Mouse (Mus musculus): ENCODE measurements around the gene Far1. TPM values are rescaled to one million over a fixed set of nuclear protein-coding genes. Genes with fewer than 3 reads are reported as not detected.

Gene Far1
- polyA plus RNA-seq, 1 experiment from 2014 or later: 84.2 TPM

DNA sequence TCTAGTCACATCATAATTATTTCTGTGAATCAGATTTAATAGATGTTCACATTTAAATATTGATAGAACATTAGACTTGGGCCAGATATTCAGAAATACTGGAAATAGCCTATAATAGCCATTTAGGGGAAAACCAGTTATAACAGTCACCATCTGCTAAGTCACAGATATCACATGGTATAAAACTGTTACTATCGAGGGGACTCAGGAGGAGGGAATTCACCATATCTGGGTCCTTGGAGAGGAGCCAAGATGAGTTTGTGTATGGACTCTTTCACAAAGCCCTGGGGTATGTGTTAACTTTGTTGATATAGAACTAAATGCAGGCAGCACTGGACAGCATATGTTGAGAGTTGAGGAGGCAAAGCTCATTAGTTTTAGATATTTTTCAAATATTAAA is 29.5 kb downstream of the Far1 start:
- no peaks in the 10 kb centered on the region for H3K9me3 ChIP-seq (ENCODE audit: control insufficient read depth, low read length)
- no peak for ATAC-seq (replicated peaks; ENCODE audit: low FRiP score)
- H3K9ac ChIP-seq (ENCODE audit: low read length): no peak overlapping the region
- H3K4me3 ChIP-seq (ENCODE audit: low read depth, low read length): no peak overlapping the region
- H3K36me3 ChIP-seq (ENCODE audit: control insufficient read depth, insufficient read depth, low read length): no peaks in the 10 kb centered on the region
- WGBS: 90% methylated on average over 1 of the region's 1 CpGs
- H3K4me1 ChIP-seq (replicated peaks; ENCODE audit: control insufficient read depth, insufficient read depth, low read length): no peaks in the 10 kb centered on the region
- H3K27me3 ChIP-seq (ENCODE audit: control insufficient read depth, insufficient read depth, low read length): no peaks in the 10 kb centered on the region
- H3K27ac ChIP-seq (ENCODE audit: low read depth, low read length): no peak overlapping the region
- H3K4me2 ChIP-seq (ENCODE audit: low read depth, low read length, severe bottlenecking): no peak overlapping the region
- no peak for DNase-seq (ENCODE audit: low spot score)

DNA sequence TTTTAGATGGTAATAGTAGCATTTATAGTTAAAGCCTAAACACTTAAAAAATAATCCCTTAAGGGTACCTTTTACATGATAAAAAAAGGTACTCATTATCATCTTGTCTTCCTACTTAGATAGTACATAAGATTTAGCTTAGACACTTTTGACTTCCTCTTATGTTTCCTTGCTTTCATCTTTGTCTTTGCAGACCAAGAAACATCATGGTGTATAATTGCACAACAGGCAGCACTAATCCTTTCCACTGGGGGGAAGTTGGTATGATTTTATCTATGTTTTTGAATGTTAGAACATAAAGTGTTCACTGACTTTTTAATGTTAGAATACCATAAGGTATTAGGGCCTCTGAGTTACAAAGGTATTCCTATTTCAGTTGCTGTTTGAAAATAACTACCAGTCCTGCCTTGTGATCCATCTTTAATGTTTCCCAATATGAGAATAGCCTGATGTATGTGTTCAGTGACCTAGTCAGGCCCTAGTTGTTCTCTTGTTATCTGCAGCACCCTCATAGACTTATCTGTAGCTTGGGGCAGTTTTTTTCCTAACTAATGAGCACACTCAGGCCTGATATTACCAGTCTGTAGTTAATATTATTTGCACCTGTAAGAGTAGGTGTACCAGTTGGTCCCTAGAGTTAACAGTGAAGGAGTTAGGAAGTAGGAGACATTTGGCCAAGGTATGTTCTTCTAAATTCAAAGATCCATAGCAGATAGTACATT is 38.3 kb downstream of the Far1 start:
- H3K9ac ChIP-seq (ENCODE audit: low read length): no peak overlapping the region
- H3K9me3 ChIP-seq (ENCODE audit: control insufficient read depth, low read length): no peaks in the 10 kb centered on the region
- DNase-seq (ENCODE audit: low spot score): no peak
- no peak overlapping the region for H3K4me3 ChIP-seq (ENCODE audit: low read depth, low read length)
- H3K4me1 ChIP-seq (replicated peaks; ENCODE audit: control insufficient read depth, insufficient read depth, low read length): no peaks in the 10 kb centered on the region
- no peaks in the 10 kb centered on the region for H3K36me3 ChIP-seq (ENCODE audit: control insufficient read depth, insufficient read depth, low read length)
- no peak for ATAC-seq (replicated peaks; ENCODE audit: low FRiP score)
- no peak overlapping the region for H3K27ac ChIP-seq (ENCODE audit: low read depth, low read length)
- H3K4me2 ChIP-seq (ENCODE audit: low read depth, low read length, severe bottlenecking): no peak overlapping the region
- no peaks in the 10 kb centered on the region for H3K27me3 ChIP-seq (ENCODE audit: control insufficient read depth, insufficient read depth, low read length)

DNA sequence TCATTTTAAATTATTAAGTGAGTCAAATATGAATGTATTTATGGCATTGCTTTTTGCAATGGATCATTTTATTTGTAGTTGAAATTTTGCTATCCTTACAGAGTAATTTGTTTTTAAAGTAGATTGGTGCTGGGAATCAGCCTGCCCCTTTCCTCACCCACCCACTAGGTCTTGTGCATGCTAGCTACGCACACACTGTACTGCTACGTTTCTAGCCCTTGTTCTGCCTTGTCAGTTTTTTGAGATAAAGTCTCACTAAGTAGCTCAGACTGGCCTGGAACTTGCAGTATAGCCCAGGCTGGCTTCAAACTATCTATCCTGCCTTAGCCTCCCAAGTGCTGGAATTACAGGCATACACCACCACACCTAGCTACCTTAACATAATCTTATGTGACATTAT is 38.9 kb downstream of the Far1 start:
- Histone ChIP-seq H3K4me2 (ENCODE audit: low read depth, low read length, severe bottlenecking) (no peak overlapping the region), H3K36me3 (ENCODE audit: control insufficient read depth, insufficient read depth, low read length) (no peaks in the 10 kb centered on the region), H3K27me3 (ENCODE audit: control insufficient read depth, insufficient read depth, low read length) (no peaks in the 10 kb centered on the region), H3K4me1 (replicated peaks; ENCODE audit: control insufficient read depth, insufficient read depth, low read length) (no peaks in the 10 kb centered on the region), H3K4me3 (ENCODE audit: low read depth, low read length) (no peak overlapping the region), H3K9me3 (ENCODE audit: control insufficient read depth, low read length) (no peaks in the 10 kb centered on the region), H3K9ac (ENCODE audit: low read length) (no peak overlapping the region), H3K27ac (ENCODE audit: low read depth, low read length) (no peak overlapping the region)
- DNase-seq (ENCODE audit: low spot score) (no peak), ATAC-seq (replicated peaks; ENCODE audit: low FRiP score) (no peak)
- 86% methylated on average over 2 of the region's 2 CpGs for WGBS

DNA sequence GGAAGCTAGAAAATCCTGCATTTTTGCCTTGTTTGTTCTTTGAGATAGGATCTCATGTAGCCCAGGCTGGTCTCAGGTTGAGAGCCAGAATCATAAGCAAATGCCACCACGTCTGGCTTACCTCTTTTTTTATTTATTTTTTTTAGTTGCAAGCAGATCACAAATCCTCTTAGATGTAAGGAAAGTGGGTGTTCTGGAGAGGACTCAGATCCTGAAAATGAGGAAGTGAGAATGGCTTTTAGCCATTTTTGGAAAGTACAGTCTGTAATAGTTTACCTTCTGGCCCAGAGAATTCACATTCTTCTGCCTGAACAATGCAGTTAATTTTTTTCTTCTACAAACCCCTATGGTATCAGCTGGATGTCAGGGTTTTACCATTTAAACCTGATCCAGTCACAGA is 42.5 kb downstream of the Far1 start:
- Histone ChIP-seq H3K9me3 (ENCODE audit: control insufficient read depth, low read length) (no peaks in the 10 kb centered on the region), H3K4me1 (replicated peaks; ENCODE audit: control insufficient read depth, insufficient read depth, low read length) (no peaks in the 10 kb centered on the region), H3K4me3 (ENCODE audit: low read depth, low read length) (no peak overlapping the region), H3K9ac (ENCODE audit: low read length) (no peak overlapping the region), H3K4me2 (ENCODE audit: low read depth, low read length, severe bottlenecking) (no peak overlapping the region), H3K27me3 (ENCODE audit: control insufficient read depth, insufficient read depth, low read length) (no peaks in the 10 kb centered on the region), H3K36me3 (ENCODE audit: control insufficient read depth, insufficient read depth, low read length) (no peaks in the 10 kb centered on the region), H3K27ac (ENCODE audit: low read depth, low read length) (no peak overlapping the region)
- WGBS: 89% methylated on average over 1 of the region's 1 CpGs
- ATAC-seq (replicated peaks; ENCODE audit: low FRiP score) (no peak), DNase-seq (ENCODE audit: low spot score) (no peak)

DNA sequence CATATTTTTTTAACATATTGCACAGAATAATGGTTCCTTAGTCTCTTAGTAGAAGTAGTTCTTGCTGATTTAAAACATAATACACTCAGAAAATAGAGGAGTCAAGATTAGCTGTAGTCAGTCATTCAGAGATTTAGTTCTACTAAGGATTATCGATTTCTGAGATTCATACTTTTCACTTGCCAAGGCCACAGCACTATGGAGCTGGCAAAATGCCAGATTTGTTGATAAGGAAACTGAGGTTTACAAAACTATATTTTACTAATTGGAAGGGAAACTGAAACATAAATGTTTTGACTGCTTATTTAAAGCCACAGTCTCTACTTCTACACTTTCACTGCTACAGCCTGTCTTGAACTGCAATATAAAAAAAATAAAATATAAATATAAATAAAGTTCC is 53.3 kb downstream of the Far1 start:
- Histone ChIP-seq H3K27me3 (ENCODE audit: control insufficient read depth, insufficient read depth, low read length) (no peaks in the 10 kb centered on the region), H3K9ac (ENCODE audit: low read length) (no peak overlapping the region), H3K4me2 (ENCODE audit: low read depth, low read length, severe bottlenecking) (no peak overlapping the region), H3K9me3 (ENCODE audit: control insufficient read depth, low read length) (no peaks in the 10 kb centered on the region), H3K4me1 (replicated peaks; ENCODE audit: control insufficient read depth, insufficient read depth, low read length) (no peaks in the 10 kb centered on the region), H3K27ac (ENCODE audit: low read depth, low read length) (no peak overlapping the region), H3K36me3 (ENCODE audit: control insufficient read depth, insufficient read depth, low read length) (no peaks in the 10 kb centered on the region), H3K4me3 (ENCODE audit: low read depth, low read length) (no peak overlapping the region)
- no peak for ATAC-seq (replicated peaks; ENCODE audit: low FRiP score)
- WGBS: 95% methylated on average over 1 of the region's 1 CpGs
- DNase-seq (ENCODE audit: low spot score): no peak

DNA sequence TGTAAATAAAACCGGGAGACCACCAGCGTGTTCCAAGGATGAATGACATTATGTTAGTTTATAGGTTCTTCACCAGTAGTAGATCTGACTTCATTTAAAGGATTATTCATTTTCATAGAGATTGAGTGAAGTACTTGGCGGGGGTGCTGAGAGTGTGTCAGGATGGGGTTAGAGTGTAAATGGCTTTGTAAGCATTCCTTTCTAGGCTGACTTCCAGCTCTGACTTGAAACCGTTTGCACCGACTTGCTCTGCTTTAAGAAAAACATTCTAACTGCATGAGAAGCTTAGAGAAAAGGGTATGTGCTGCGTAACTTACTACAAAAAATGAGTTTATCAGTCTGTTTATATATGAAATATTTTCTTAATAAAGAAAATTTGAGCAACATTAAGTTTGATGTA is 57.5 kb downstream of the Far1 start:
- no peak for DNase-seq (ENCODE audit: low spot score)
- no peaks in the 10 kb centered on the region for H3K9me3 ChIP-seq (ENCODE audit: control insufficient read depth, low read length)
- H3K4me1 ChIP-seq (replicated peaks; ENCODE audit: control insufficient read depth, insufficient read depth, low read length): no peaks in the 10 kb centered on the region
- H3K4me2 ChIP-seq (ENCODE audit: low read depth, low read length, severe bottlenecking): no peak overlapping the region
- WGBS: 91% methylated on average over 6 of the region's 6 CpGs
- no peak overlapping the region for H3K27ac ChIP-seq (ENCODE audit: low read depth, low read length)
- H3K36me3 ChIP-seq (ENCODE audit: control insufficient read depth, insufficient read depth, low read length): no peaks in the 10 kb centered on the region
- H3K9ac ChIP-seq (ENCODE audit: low read length): no peak overlapping the region
- ATAC-seq (replicated peaks; ENCODE audit: low FRiP score): no peak
- H3K4me3 ChIP-seq (ENCODE audit: low read depth, low read length): no peak overlapping the region
- no peaks in the 10 kb centered on the region for H3K27me3 ChIP-seq (ENCODE audit: control insufficient read depth, insufficient read depth, low read length)

DNA sequence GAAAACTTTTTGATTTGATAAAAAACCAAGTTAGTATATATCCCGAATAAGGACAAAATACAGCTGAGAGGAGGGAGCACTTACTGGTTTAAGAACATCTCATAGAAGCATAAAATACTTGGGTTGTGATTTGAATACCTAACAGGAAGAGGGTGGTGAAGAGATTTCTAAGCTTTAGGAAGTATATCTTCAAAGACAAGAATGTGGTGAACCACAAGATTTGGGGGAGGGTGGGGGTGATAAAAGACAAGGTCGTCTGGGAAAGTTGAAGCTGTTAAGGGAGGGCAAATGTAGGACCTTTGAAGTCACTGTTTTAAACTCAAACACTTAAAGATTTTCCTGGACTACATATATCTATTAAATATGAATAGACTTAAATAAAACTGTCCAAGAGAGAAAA is 59.1 kb downstream of the Far1 start:
- no peak for ATAC-seq (replicated peaks; ENCODE audit: low FRiP score)
- H3K9me3 ChIP-seq (ENCODE audit: control insufficient read depth, low read length): no peaks in the 10 kb centered on the region
- 76% methylated on average over 2 of the region's 2 CpGs for WGBS

DNA sequence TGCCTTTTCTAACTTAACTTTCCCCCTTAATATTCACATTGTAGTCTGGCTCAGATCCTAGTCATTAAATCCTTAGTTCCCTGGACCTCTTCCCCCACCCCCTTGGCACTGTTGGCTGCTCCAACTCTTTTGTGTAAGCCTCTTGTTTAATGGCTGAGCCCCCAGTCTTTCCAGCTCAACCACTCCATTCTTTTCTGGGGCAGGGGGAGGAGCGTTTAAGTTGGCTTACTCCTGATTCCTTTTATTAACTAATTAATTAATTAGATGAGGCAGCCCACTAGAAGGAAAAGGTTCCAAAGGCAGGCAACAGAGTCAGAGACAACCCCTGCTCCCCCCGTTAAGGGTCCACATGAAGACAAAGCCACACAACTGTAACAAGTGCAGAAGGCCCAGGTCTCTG is 68.5 kb downstream of the Far1 start:
- no peak for ATAC-seq (replicated peaks; ENCODE audit: low FRiP score)
- WGBS: 49% methylated on average over 2 of the region's 2 CpGs
- no peak overlapping the region for H3K9ac ChIP-seq (ENCODE audit: low read length)
- H3K36me3 ChIP-seq (ENCODE audit: control insufficient read depth, insufficient read depth, low read length): no peaks in the 10 kb centered on the region
- H3K9me3 ChIP-seq (ENCODE audit: control insufficient read depth, low read length): no peaks in the 10 kb centered on the region
- H3K4me3 ChIP-seq (ENCODE audit: low read depth, low read length): no peak overlapping the region
- H3K4me1 ChIP-seq (replicated peaks; ENCODE audit: control insufficient read depth, insufficient read depth, low read length): no peaks in the 10 kb centered on the region
- no peak overlapping the region for H3K27ac ChIP-seq (ENCODE audit: low read depth, low read length)
- no peaks in the 10 kb centered on the region for H3K27me3 ChIP-seq (ENCODE audit: control insufficient read depth, insufficient read depth, low read length)
- DNase-seq (ENCODE audit: low spot score): no peak
- no peak overlapping the region for H3K4me2 ChIP-seq (ENCODE audit: low read depth, low read length, severe bottlenecking)

More for the DNA sequence above, 59.1 kb downstream of the Far1 start:
- Histone ChIP-seq H3K4me1 (replicated peaks; ENCODE audit: control insufficient read depth, insufficient read depth, low read length) (no peaks in the 10 kb centered on the region), H3K9ac (ENCODE audit: low read length) (no peak overlapping the region), H3K4me2 (ENCODE audit: low read depth, low read length, severe bottlenecking) (no peak overlapping the region), H3K27ac (ENCODE audit: low read depth, low read length) (no peak overlapping the region), H3K27me3 (ENCODE audit: control insufficient read depth, insufficient read depth, low read length) (no peaks in the 10 kb centered on the region), H3K36me3 (ENCODE audit: control insufficient read depth, insufficient read depth, low read length) (no peaks in the 10 kb centered on the region), H3K4me3 (ENCODE audit: low read depth, low read length) (no peak overlapping the region)
- DNase-seq (ENCODE audit: low spot score): no peak

DNA sequence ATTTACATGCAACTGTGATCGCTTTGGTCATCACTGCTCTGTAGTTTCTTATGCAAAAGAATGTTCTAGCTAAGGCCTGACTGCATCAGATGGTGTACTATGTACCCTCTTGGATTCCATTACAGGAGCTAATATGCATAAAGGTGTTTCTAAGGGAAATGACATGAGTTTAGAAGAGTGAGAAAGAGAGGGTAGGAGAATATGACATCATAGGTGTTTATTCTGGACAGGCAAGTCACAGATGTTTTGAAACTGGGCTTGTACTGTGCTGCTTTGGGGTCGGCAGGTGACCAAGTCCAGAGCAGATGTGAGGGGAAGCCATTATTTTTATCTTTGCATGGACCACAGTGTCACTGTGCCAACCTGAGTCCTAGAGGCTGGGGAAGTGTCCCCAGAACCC is 75.6 kb downstream of the Far1 start:
- Histone ChIP-seq H3K27ac (ENCODE audit: low read depth, low read length) (no peak overlapping the region), H3K4me1 (replicated peaks; ENCODE audit: control insufficient read depth, insufficient read depth, low read length) (no peaks in the 10 kb centered on the region), H3K4me3 (ENCODE audit: low read depth, low read length) (no peak overlapping the region), H3K36me3 (ENCODE audit: control insufficient read depth, insufficient read depth, low read length) (no peaks in the 10 kb centered on the region), H3K27me3 (ENCODE audit: control insufficient read depth, insufficient read depth, low read length) (no peaks in the 10 kb centered on the region), H3K4me2 (ENCODE audit: low read depth, low read length, severe bottlenecking) (no peak overlapping the region), H3K9me3 (ENCODE audit: control insufficient read depth, low read length) (no peaks in the 10 kb centered on the region), H3K9ac (ENCODE audit: low read length) (no peak overlapping the region)
- 88% methylated on average over 2 of the region's 2 CpGs for WGBS
- DNase-seq (ENCODE audit: low spot score): no peak
- no peak for ATAC-seq (replicated peaks; ENCODE audit: low FRiP score)
